Mouse (Mus musculus): ENCODE measurements around the gene Mtcl1. TPM values are rescaled to one million over a fixed set of nuclear protein-coding genes. Genes with fewer than 3 reads are reported as not detected.

Mtcl1 gene
- polyA plus RNA-seq, 1 experiment from 2014 or later: 1.7 TPM

GRCm38 (mm10) chr17:66481295-66481694 is 31.7 kb upstream of the Mtcl1 start:
- no peak for DNase-seq (ENCODE audit: low spot score)
- no peak overlapping the region for H3K4me3 ChIP-seq (ENCODE audit: low read depth, low read length)
- no peaks in the 10 kb centered on the region; the same call in none of the 2 replicates for H3K27me3 ChIP-seq (replicated peaks; ENCODE audit: control insufficient read depth, insufficient read depth, low read length)
- no peaks in the 10 kb centered on the region for H3K36me3 ChIP-seq (ENCODE audit: control insufficient read depth, insufficient read depth, low read length)
- H3K9ac ChIP-seq (ENCODE audit: low read depth, low read length): no peak overlapping the region
- H3K27ac ChIP-seq (ENCODE audit: low read depth, low read length): no peak overlapping the region
- WGBS: 85% methylated on average over 5 of the region's 5 CpGs
- no peaks in the 10 kb centered on the region for H3K9me3 ChIP-seq (ENCODE audit: control insufficient read depth, low read length)
- peaks cover 15% of the 10 kb centered on the region for H3K4me1 ChIP-seq (replicated peaks; ENCODE audit: control insufficient read depth, insufficient read depth, low read length)
- no peak for ATAC-seq (replicated peaks; ENCODE audit: low FRiP score)
- H3K4me2 ChIP-seq: no peak overlapping the region

- H3K27ac ChIP-seq (ENCODE audit: low read depth, low read length): no peak overlapping the region
- H3K27me3 ChIP-seq (replicated peaks; ENCODE audit: control insufficient read depth, insufficient read depth, low read length): no peaks in the 10 kb centered on the region; the same call in 1 of the 2 replicates
- DNase-seq (ENCODE audit: low spot score) (no peak), ATAC-seq (replicated peaks; ENCODE audit: low FRiP score) (no peak)
- 31% methylated on average over 17 of the region's 17 CpGs for WGBS
- H3K4me3 ChIP-seq (ENCODE audit: low read depth, low read length): peak overlapping the region; percentile 43; the same call in 1 of the 2 replicates
- peaks cover 15% of the 10 kb centered on the region for H3K4me1 ChIP-seq (replicated peaks; ENCODE audit: control insufficient read depth, insufficient read depth, low read length)
- no peaks in the 10 kb centered on the region for H3K9me3 ChIP-seq (ENCODE audit: control insufficient read depth, low read length)
- peak overlapping the region; percentile 81 for H3K4me2 ChIP-seq
- no peaks in the 10 kb centered on the region for H3K36me3 ChIP-seq (ENCODE audit: control insufficient read depth, insufficient read depth, low read length)
- no peak overlapping the region for H3K9ac ChIP-seq (ENCODE audit: low read depth, low read length)
These were observed 31.1 kb upstream of the Mtcl1 start for GRCm38 (mm10) chr17:66480491-66481278.

GRCm38 (mm10) chr17:66479813-66480490 is 30.4 kb upstream of the Mtcl1 start:
- peak overlapping the region; percentile 43 for H3K4me3 ChIP-seq (ENCODE audit: low read depth, low read length)
- peaks cover 15% of the 10 kb centered on the region for H3K4me1 ChIP-seq (replicated peaks; ENCODE audit: control insufficient read depth, insufficient read depth, low read length)
- H3K36me3 ChIP-seq (ENCODE audit: control insufficient read depth, insufficient read depth, low read length): no peaks in the 10 kb centered on the region
- H3K27ac ChIP-seq (ENCODE audit: low read depth, low read length): 0 out of 2 replicates have a peak overlapping the region, but pooled peaks have one; percentile 19
- no peaks in the 10 kb centered on the region for H3K9me3 ChIP-seq (ENCODE audit: control insufficient read depth, low read length)
- H3K27me3 ChIP-seq (replicated peaks; ENCODE audit: control insufficient read depth, insufficient read depth, low read length): no peaks in the 10 kb centered on the region; the same call in 1 of the 2 replicates
- ATAC-seq (replicated peaks; ENCODE audit: low FRiP score) (peak; percentile 80), DNase-seq (ENCODE audit: low spot score) (peak; percentile 50)
- peak overlapping the region; percentile 43 for H3K9ac ChIP-seq (ENCODE audit: low read depth, low read length)
- WGBS: 4% methylated on average over 21 of the region's 21 CpGs
- H3K4me2 ChIP-seq: peak overlapping the region; percentile 81

GRCm38 (mm10) chr17:66479311-66479710 is 29.8 kb upstream of the Mtcl1 start:
- H3K4me2 ChIP-seq: peak overlapping the region; percentile 81
- peaks cover 15% of the 10 kb centered on the region for H3K4me1 ChIP-seq (replicated peaks; ENCODE audit: control insufficient read depth, insufficient read depth, low read length)
- H3K36me3 ChIP-seq (ENCODE audit: control insufficient read depth, insufficient read depth, low read length): no peaks in the 10 kb centered on the region
- DNase-seq (ENCODE audit: low spot score) (peak; percentile 45), ATAC-seq (replicated peaks; ENCODE audit: low FRiP score) (peak; percentile 78)
- H3K9me3 ChIP-seq (ENCODE audit: control insufficient read depth, low read length): no peaks in the 10 kb centered on the region
- H3K27me3 ChIP-seq (replicated peaks; ENCODE audit: control insufficient read depth, insufficient read depth, low read length): no peaks in the 10 kb centered on the region; the same call in 1 of the 2 replicates
- 12% methylated on average over 13 of the region's 13 CpGs for WGBS
- H3K4me3 ChIP-seq (ENCODE audit: low read depth, low read length): peak overlapping the region; percentile 43
- H3K9ac ChIP-seq (ENCODE audit: low read depth, low read length): peak overlapping the region; percentile 43
- no peak overlapping the region for H3K27ac ChIP-seq (ENCODE audit: low read depth, low read length)

GRCm38 (mm10) chr17:66473205-66473604 is 23.7 kb upstream of the Mtcl1 start:
- ATAC-seq (replicated peaks; ENCODE audit: low FRiP score): no peak
- Histone ChIP-seq H3K27me3 (replicated peaks; ENCODE audit: control insufficient read depth, insufficient read depth, low read length) (0 out of 2 replicates have a peak, but pooled peaks cover 3% of the 10 kb centered on the region), H3K9ac (ENCODE audit: low read depth, low read length) (no peak overlapping the region), H3K36me3 (ENCODE audit: control insufficient read depth, insufficient read depth, low read length) (no peaks in the 10 kb centered on the region), H3K4me3 (ENCODE audit: low read depth, low read length) (no peak overlapping the region), H3K4me2 (no peak overlapping the region), H3K27ac (ENCODE audit: low read depth, low read length) (no peak overlapping the region), H3K9me3 (ENCODE audit: control insufficient read depth, low read length) (no peaks in the 10 kb centered on the region), H3K4me1 (replicated peaks; ENCODE audit: control insufficient read depth, insufficient read depth, low read length) (no peaks in the 10 kb centered on the region)
- DNase-seq (ENCODE audit: low spot score): no peak
- WGBS: 77% methylated on average over 1 of the region's 1 CpGs

- Histone ChIP-seq H3K36me3 (ENCODE audit: control insufficient read depth, insufficient read depth, low read length) (no peaks in the 10 kb centered on the region), H3K4me2 (no peak overlapping the region), H3K27ac (ENCODE audit: low read depth, low read length) (no peak overlapping the region), H3K9ac (ENCODE audit: low read depth, low read length) (no peak overlapping the region), H3K27me3 (replicated peaks; ENCODE audit: control insufficient read depth, insufficient read depth, low read length) (0 out of 2 replicates have a peak, but pooled peaks cover 3% of the 10 kb centered on the region), H3K9me3 (ENCODE audit: control insufficient read depth, low read length) (no peaks in the 10 kb centered on the region), H3K4me3 (ENCODE audit: low read depth, low read length) (no peak overlapping the region), H3K4me1 (replicated peaks; ENCODE audit: control insufficient read depth, insufficient read depth, low read length) (no peaks in the 10 kb centered on the region)
- 43% methylated on average over 5 of the region's 5 CpGs for WGBS
- ATAC-seq (replicated peaks; ENCODE audit: low FRiP score) (no peak), DNase-seq (ENCODE audit: low spot score) (no peak)
These were observed 22.2 kb upstream of the Mtcl1 start for GRCm38 (mm10) chr17:66471775-66472174.

- Histone ChIP-seq H3K27ac (ENCODE audit: low read depth, low read length) (no peak overlapping the region), H3K4me2 (no peak overlapping the region), H3K4me1 (replicated peaks; ENCODE audit: control insufficient read depth, insufficient read depth, low read length) (no peaks in the 10 kb centered on the region), H3K9me3 (ENCODE audit: control insufficient read depth, low read length) (no peaks in the 10 kb centered on the region), H3K9ac (ENCODE audit: low read depth, low read length) (no peak overlapping the region), H3K4me3 (ENCODE audit: low read depth, low read length) (no peak overlapping the region), H3K27me3 (replicated peaks; ENCODE audit: control insufficient read depth, insufficient read depth, low read length) (0 out of 2 replicates have a peak, but pooled peaks cover 3% of the 10 kb centered on the region), H3K36me3 (ENCODE audit: control insufficient read depth, insufficient read depth, low read length) (no peaks in the 10 kb centered on the region)
- 57% methylated on average over 4 of the region's 4 CpGs for WGBS
- DNase-seq (ENCODE audit: low spot score) (no peak), ATAC-seq (replicated peaks; ENCODE audit: low FRiP score) (no peak)
These were observed 21.7 kb upstream of the Mtcl1 start for GRCm38 (mm10) chr17:66471252-66471651.

GRCm38 (mm10) chr17:66470020-66470419 is 20.5 kb upstream of the Mtcl1 start:
- H3K27ac ChIP-seq (ENCODE audit: low read depth, low read length): no peak overlapping the region
- WGBS: 47% methylated on average over 8 of the region's 8 CpGs

More at GRCm38 (mm10) chr17:66470020-66470419, 20.5 kb upstream of the Mtcl1 start:
- Histone ChIP-seq H3K4me2 (no peak overlapping the region), H3K4me3 (ENCODE audit: low read depth, low read length) (no peak overlapping the region), H3K27me3 (replicated peaks; ENCODE audit: control insufficient read depth, insufficient read depth, low read length) (0 out of 2 replicates have a peak, but pooled peaks cover 3% of the 10 kb centered on the region), H3K4me1 (replicated peaks; ENCODE audit: control insufficient read depth, insufficient read depth, low read length) (no peaks in the 10 kb centered on the region), H3K9ac (ENCODE audit: low read depth, low read length) (no peak overlapping the region), H3K9me3 (ENCODE audit: control insufficient read depth, low read length) (no peaks in the 10 kb centered on the region), H3K36me3 (ENCODE audit: control insufficient read depth, insufficient read depth, low read length) (no peaks in the 10 kb centered on the region)
- DNase-seq (ENCODE audit: low spot score) (no peak), ATAC-seq (replicated peaks; ENCODE audit: low FRiP score) (no peak)
